Mouse (Mus musculus): ENCODE data around the gene Dhrs7b. TPM values are rescaled to one million over a fixed set of nuclear protein-coding genes. Genes with fewer than 3 reads are reported as not detected.

Gene Dhrs7b
- total and polyA plus RNA-seq, 2 experiments from 2014 or later: 22.9 to 28.4 TPM

DNA sequence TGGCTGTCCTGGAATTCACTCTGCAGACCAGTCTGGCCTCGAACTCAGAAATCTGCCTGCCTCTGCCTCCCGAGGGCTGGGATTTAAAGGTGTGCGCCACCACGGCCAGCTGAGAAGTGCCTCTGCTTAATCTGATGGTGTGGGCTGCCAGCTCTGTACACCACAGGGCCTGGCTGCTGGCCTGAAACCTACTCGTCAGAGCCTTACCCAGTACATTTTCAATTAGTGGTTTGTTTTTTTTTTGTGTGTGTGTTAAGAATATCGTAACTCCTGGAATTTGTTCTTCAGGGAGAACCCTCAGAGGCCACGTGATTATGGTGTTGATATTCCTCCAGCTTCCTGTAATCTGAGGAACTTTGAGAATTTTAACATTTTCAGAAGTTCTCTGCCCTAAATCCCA is 71.6 kb downstream of the Dhrs7b start:
- ATAC-seq (ENCODE audit: insufficient read depth, low read depth) (no peak), DNase-seq (ENCODE audit: low spot score) (no peak)
- Histone ChIP-seq H3K4me3 (ENCODE audit: low read depth, low read length) (no peak overlapping the region), H3K27me3 (ENCODE audit: control insufficient read depth, insufficient read depth, low read length) (no peaks in the 10 kb centered on the region), H3K4me2 (ENCODE audit: low read depth, low read length) (no peak overlapping the region), H3K9ac (replicated peaks; ENCODE audit: low read depth, low read length) (no peak overlapping the region), H3K36me3 (replicated peaks; ENCODE audit: control insufficient read depth, insufficient read depth, low read length) (peaks cover 33% of the 10 kb centered on the region), H3K9me3 (replicated peaks; ENCODE audit: control insufficient read depth, low read length) (no peaks in the 10 kb centered on the region), H3K4me1 (ENCODE audit: control insufficient read depth, insufficient read depth) (no peaks in the 10 kb centered on the region), H3K27ac (ENCODE audit: low read depth) (no peak overlapping the region)
- WGBS: 71% methylated on average over 7 of the region's 7 CpGs
- TF ChIP-seq CTCF (IDR thresholded peaks at IDR 0.05; ENCODE audit: low read depth) (no peak), EP300 (IDR thresholded peaks at IDR 0.05; ENCODE audit: low read depth) (no peak)

DNA sequence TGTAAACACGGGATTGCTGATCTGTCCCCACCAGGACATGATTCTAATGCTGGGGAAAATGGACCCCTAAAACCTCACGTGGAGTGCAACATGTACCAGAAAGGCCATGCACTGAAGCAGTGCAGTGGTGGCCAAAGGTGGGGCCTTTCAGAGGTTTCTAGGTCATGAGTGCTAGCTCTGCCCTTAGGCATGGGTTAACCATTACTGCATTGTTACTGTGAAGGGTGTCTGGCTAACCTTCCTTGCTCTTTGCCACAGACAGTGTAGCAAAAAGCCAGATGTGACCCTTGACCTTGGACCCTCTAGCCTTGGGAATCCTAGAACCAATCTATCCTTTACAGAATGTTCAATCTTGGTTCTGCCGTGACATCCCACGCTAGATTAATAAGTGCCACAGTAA is 72.1 kb downstream of the Dhrs7b start:
- Histone ChIP-seq H3K27ac (ENCODE audit: low read depth) (no peak overlapping the region), H3K4me3 (ENCODE audit: low read depth, low read length) (no peak overlapping the region), H3K36me3 (replicated peaks; ENCODE audit: control insufficient read depth, insufficient read depth, low read length) (peaks cover 33% of the 10 kb centered on the region), H3K9ac (replicated peaks; ENCODE audit: low read depth, low read length) (no peak overlapping the region), H3K4me1 (ENCODE audit: control insufficient read depth, insufficient read depth) (no peaks in the 10 kb centered on the region), H3K9me3 (replicated peaks; ENCODE audit: control insufficient read depth, low read length) (no peaks in the 10 kb centered on the region), H3K4me2 (ENCODE audit: low read depth, low read length) (no peak overlapping the region), H3K27me3 (ENCODE audit: control insufficient read depth, insufficient read depth, low read length) (no peaks in the 10 kb centered on the region)
- no peak for DNase-seq (ENCODE audit: low spot score)
- no peak for TF ChIP-seq EP300 (IDR thresholded peaks at IDR 0.05; ENCODE audit: low read depth)
- no peak for TF ChIP-seq CTCF (IDR thresholded peaks at IDR 0.05; ENCODE audit: low read depth)
- no peak for ATAC-seq (ENCODE audit: insufficient read depth, low read depth)
- WGBS: 62% methylated on average over 4 of the region's 4 CpGs

DNA sequence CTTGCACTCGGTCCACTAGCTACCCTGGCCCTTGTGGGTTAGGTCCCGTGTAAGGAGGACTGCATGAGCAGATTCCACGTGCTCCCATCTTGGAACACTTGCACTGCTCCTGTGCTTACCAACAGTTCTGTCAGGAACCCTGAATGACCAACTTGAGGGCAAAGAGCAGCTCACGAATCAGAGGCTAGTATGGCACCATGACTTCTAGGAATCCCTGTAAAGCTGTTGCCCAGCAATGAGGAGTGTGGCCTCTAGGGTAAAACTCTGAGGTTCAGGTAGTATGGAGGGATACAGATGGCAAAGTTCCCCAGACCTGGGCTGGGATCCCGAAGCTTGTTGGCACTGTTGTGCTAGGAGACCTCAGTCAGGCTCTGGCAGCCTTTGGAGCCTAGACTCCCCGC is 73.2 kb downstream of the Dhrs7b start:
- Histone ChIP-seq H3K4me2 (ENCODE audit: low read depth, low read length) (no peak overlapping the region), H3K27me3 (ENCODE audit: control insufficient read depth, insufficient read depth, low read length) (no peaks in the 10 kb centered on the region), H3K36me3 (replicated peaks; ENCODE audit: control insufficient read depth, insufficient read depth, low read length) (peaks cover 33% of the 10 kb centered on the region), H3K9me3 (replicated peaks; ENCODE audit: control insufficient read depth, low read length) (no peaks in the 10 kb centered on the region), H3K4me1 (ENCODE audit: control insufficient read depth, insufficient read depth) (no peaks in the 10 kb centered on the region), H3K4me3 (ENCODE audit: low read depth, low read length) (no peak overlapping the region), H3K9ac (replicated peaks; ENCODE audit: low read depth, low read length) (no peak overlapping the region), H3K27ac (ENCODE audit: low read depth) (no peak overlapping the region)
- no peak for ATAC-seq (ENCODE audit: insufficient read depth, low read depth)
- TF ChIP-seq CTCF (IDR thresholded peaks at IDR 0.05; ENCODE audit: low read depth) (no peak), EP300 (IDR thresholded peaks at IDR 0.05; ENCODE audit: low read depth) (no peak)
- DNase-seq (ENCODE audit: low spot score): no peak
- WGBS: 83% methylated on average over 6 of the region's 6 CpGs

DNA sequence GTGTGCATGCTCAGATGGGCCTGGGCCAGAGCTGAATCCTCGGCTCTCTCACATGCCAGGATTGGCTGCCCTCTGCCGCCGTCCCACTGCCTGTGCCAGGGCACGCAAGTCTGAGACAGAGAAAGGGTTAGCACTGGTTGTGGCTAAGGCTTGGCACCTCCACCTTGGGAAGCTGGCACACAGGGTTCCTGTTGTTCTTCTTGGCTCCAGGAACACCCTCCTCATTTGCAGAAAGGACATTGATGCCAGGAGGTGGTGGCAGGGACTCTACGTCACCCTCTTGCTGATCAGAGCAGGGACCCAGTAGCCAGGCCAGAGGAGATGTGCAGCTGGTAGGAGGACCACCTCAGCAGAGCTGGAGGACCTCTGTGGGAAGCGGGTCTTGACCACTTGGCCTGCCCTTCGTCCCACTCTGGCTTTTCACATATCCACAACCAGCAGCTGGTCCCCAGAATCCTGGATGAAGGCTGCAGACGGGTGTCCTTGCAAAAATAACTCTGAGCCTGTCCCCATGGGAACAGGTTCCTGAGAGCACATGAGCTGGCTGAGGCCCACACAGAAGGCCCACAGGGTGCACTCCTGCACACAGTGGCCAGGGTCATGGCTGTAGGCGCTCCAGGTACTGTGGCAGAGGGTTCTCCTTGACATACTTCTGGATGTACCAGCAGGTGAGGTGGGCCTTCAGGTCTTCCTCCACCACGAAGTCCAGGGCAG is 75.1 kb downstream of the Dhrs7b start:
- no peak for TF ChIP-seq EP300 (IDR thresholded peaks at IDR 0.05; ENCODE audit: low read depth)
- no peak for TF ChIP-seq CTCF (IDR thresholded peaks at IDR 0.05; ENCODE audit: low read depth)

DNA sequence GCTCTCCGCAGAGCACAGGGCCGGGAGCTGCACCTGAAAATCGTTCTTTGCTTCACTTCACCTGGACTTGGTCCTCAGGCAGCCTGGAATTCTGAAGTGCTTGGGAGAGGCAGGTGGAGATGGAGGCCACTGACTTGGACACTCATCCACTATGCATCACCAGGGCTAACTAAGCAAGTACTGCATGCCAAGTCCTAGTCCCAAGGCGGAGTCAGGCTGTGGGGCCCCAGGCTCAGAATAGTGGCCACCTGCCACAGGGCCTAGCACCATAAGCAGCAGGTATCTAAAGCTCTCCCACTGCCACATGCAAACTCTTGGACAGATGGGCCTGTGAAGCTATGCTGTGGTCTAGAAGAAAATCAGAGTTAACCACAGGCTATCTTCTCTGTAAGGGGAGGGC is 76.0 kb downstream of the Dhrs7b start:
- 93% methylated on average over 4 of the region's 4 CpGs for WGBS
- no peak for TF ChIP-seq EP300 (IDR thresholded peaks at IDR 0.05; ENCODE audit: low read depth)

More for the DNA sequence above, 75.1 kb downstream of the Dhrs7b start:
- H3K9me3 ChIP-seq (replicated peaks; ENCODE audit: control insufficient read depth, low read length): no peaks in the 10 kb centered on the region
- H3K4me1 ChIP-seq (ENCODE audit: control insufficient read depth, insufficient read depth): no peaks in the 10 kb centered on the region
- peaks cover 33% of the 10 kb centered on the region for H3K36me3 ChIP-seq (replicated peaks; ENCODE audit: control insufficient read depth, insufficient read depth, low read length)
- no peak overlapping the region for H3K9ac ChIP-seq (replicated peaks; ENCODE audit: low read depth, low read length)
- ATAC-seq (ENCODE audit: insufficient read depth, low read depth) (no peak), DNase-seq (ENCODE audit: low spot score) (no peak)
- H3K4me2 ChIP-seq (ENCODE audit: low read depth, low read length): no peak overlapping the region
- no peaks in the 10 kb centered on the region for H3K27me3 ChIP-seq (ENCODE audit: control insufficient read depth, insufficient read depth, low read length)
- H3K4me3 ChIP-seq (ENCODE audit: low read depth, low read length): no peak overlapping the region
- H3K27ac ChIP-seq (ENCODE audit: low read depth): no peak overlapping the region
- 80% methylated on average over 10 of the region's 10 CpGs for WGBS

DNA sequence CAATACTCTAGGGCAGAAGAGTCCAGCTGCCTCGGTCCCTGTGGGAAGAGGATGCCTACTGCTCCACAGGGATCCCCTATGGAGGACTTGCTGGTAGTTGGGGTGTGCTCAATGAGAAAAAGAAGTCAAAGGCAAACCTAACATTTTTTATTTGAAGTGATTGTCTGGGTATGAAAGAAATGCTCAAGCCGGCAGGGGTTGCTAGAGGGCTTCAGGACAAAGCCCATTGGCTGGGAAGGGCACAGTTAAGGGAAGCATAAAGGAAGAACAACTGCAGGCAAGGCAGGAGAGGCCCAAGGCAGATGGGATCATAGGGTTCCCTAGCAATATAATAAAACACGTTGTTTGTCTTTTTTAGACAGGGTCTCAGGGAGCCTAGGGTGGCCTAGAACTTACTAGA is 77.6 kb downstream of the Dhrs7b start:
- ATAC-seq (ENCODE audit: insufficient read depth, low read depth) (no peak), DNase-seq (ENCODE audit: low spot score) (no peak)
- Histone ChIP-seq H3K36me3 (replicated peaks; ENCODE audit: control insufficient read depth, insufficient read depth, low read length) (peaks cover 33% of the 10 kb centered on the region), H3K4me3 (ENCODE audit: low read depth, low read length) (no peak overlapping the region), H3K9me3 (replicated peaks; ENCODE audit: control insufficient read depth, low read length) (no peaks in the 10 kb centered on the region), H3K4me2 (ENCODE audit: low read depth, low read length) (no peak overlapping the region), H3K4me1 (ENCODE audit: control insufficient read depth, insufficient read depth) (peaks cover 7% of the 10 kb centered on the region; the same call in 1 of the 2 replicates), H3K9ac (replicated peaks; ENCODE audit: low read depth, low read length) (no peak overlapping the region), H3K27me3 (ENCODE audit: control insufficient read depth, insufficient read depth, low read length) (no peaks in the 10 kb centered on the region), H3K27ac (ENCODE audit: low read depth) (no peak overlapping the region)
- WGBS: 73% methylated on average over 3 of the region's 3 CpGs
- TF ChIP-seq CTCF (IDR thresholded peaks at IDR 0.05; ENCODE audit: low read depth) (no peak; the same call in 1 of the 2 replicates), EP300 (IDR thresholded peaks at IDR 0.05; ENCODE audit: low read depth) (no peak)

More for the DNA sequence above, 76.0 kb downstream of the Dhrs7b start:
- Histone ChIP-seq H3K9me3 (replicated peaks; ENCODE audit: control insufficient read depth, low read length) (no peaks in the 10 kb centered on the region), H3K4me2 (ENCODE audit: low read depth, low read length) (no peak overlapping the region), H3K4me1 (ENCODE audit: control insufficient read depth, insufficient read depth) (no peaks in the 10 kb centered on the region), H3K36me3 (replicated peaks; ENCODE audit: control insufficient read depth, insufficient read depth, low read length) (peaks cover 33% of the 10 kb centered on the region), H3K27me3 (ENCODE audit: control insufficient read depth, insufficient read depth, low read length) (no peaks in the 10 kb centered on the region), H3K4me3 (ENCODE audit: low read depth, low read length) (no peak overlapping the region), H3K27ac (ENCODE audit: low read depth) (no peak overlapping the region), H3K9ac (replicated peaks; ENCODE audit: low read depth, low read length) (no peak overlapping the region)
- no peak for DNase-seq (ENCODE audit: low spot score)
- ATAC-seq (ENCODE audit: insufficient read depth, low read depth): no peak

All from heart, postnatal 0 days (tissue).